Mouse (Mus musculus) CH12.LX (cell line): ENCODE results near the gene Nprl3.

Experiments
- CHD2 ChIP-seq: IDR thresholded peaks from 2 replicates; pipeline ENCODE4 v1.6.1; 2011; ENCODE audit warnings: low read length, improper control_type of control experiment
- CTCF ChIP-seq, 2 experiments: IDR thresholded peaks in 1 of 2; conservative IDR thresholded peaks in 1 of 2; 2 replicates each; pipeline ENCODE4 v1.5.1; 2011 to 2012; ENCODE audit warnings: low read depth in 2 of 2, low read length in 2 of 2, improper control_type of control experiment in 1 of 2, inconsistent platforms in 1 of 2, mild to moderate bottlenecking in 1 of 2, moderate library complexity in 1 of 2
- JUND ChIP-seq: conservative IDR thresholded peaks from 2 replicates; pipeline ENCODE4 v1.6.1; 2011; ENCODE audit warnings: low read depth, low read length, improper control_type of control experiment

DNA sequence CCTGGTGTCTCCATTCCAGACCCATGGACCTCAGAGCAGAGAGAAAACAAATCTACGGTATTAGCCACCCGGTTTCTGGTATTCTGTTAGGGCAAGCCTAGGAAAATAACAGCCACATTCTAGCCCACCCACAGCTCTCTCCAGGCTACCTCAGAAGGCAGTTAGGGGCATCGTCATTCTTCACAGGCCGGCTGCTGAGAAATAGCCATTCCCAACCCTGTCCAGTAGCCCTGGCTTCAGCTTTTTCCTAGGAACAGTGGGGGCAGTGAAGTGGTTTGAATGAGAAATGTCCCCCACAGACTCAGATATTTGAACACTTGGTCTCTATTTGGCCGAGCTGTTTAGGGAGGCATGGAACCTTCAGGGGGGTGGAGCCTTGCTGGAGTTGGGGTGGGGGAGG, 78.1 kb downstream of the Nprl3 start:
- no peak for TF ChIP-seq CHD2
- TF ChIP-seq CTCF (conservative IDR thresholded peaks at IDR 0.05 in 1 of 2, IDR thresholded peaks at IDR 0.05 in 1 of 2; ENCODE audit: low read depth in 2 of 2, low read length in 2 of 2): no peak
- TF ChIP-seq JUND: no peak
